Mouse (Mus musculus): Measurements from ENCODE around the gene Nudt5.

Gene Nudt5

DNA sequence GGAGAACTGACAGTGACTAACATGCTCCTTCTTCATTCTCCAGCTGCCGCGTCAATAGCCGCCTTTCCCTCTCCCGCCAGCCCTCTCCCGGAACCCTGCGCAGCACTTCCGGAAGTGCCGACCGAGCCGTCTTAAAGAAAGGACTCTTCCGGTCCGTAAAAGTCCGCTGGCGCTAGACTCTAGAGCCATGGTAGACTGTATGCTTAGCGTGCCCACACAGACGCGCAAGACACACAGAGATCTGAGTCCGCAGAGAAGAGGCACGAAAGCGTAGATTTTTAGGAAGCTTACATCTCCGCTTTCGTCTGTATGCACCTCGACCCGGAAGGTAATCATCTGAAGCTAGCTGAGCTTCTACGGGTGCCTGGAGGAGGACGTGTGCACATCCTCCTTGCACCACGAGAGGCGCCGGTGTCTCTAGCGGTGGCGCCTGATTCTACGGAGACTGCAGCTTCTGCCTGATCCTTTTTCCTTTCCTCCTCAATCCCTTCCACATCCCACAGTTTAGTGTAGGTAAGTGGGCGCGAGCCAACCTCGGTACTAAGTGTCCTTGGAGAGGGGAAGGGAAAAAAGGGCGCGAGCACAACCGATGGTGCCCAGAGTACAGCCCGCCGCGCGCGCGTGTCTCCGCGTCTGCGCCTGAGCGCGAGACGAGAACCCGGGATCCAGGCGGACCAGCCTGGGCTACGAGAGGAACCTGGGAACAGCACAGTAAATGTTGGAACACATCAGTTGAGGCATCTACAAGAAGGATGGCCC lies at the start of gene Nudt5, which contains the start of gene Cdc123:
TSS of gene Nudt5 (plus strand) at position 147 of the 759 bp plus-strand sequence.
TSS of gene Cdc123 (minus strand) at position 292 of the 759 bp plus-strand sequence.
- DNase-seq = peak; percentile 96

- no peak for DNase-seq
Measured at GRCm38 (mm10) chr2:5797816-5798672, 46.8 kb upstream of the Nudt5 start.

GRCm38 (mm10) chr2:5801182-5801640 lies 43.6 kb upstream of the Nudt5 start:
- no peak for DNase-seq

- DNase-seq = no peak
Measured at GRCm38 (mm10) chr2:5801927-5802590, 42.8 kb upstream of the Nudt5 start.

DNA sequence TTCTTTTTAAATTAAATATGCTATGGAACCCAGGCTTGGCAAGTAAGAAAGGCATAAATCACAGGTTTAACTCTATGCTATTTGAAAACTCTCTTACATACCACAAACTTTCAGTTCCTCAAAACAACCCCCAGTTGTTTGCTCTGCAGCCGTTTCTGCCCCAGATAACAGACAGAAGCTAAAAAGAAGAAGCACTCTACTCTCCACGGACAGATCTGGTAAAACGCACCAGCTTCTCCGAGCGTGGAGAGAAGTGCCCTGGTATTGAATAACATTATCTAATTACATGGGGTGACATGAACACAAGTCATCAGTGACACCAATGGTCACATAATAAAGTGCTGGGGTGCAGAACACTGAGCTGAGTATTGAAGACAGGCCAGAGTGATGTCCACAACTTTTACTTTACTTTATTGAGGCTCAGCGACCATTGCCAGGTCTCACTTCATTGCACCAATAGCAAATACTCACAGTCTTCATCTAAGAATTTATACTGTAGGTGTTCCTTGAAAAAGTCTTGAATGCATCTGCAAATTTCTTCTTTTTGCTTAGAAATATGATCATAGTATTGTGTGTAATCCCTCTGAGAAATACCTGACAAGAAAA lies 40.3 kb upstream of the Nudt5 start:
- DNase-seq = no peak

- DNase-seq = no peak
Measured at GRCm38 (mm10) chr2:5805228-5805627, 39.6 kb upstream of the Nudt5 start.

GRCm38 (mm10) chr2:5806201-5806600 lies 38.6 kb upstream of the Nudt5 start:
- DNase-seq = peak; percentile 41

DNA sequence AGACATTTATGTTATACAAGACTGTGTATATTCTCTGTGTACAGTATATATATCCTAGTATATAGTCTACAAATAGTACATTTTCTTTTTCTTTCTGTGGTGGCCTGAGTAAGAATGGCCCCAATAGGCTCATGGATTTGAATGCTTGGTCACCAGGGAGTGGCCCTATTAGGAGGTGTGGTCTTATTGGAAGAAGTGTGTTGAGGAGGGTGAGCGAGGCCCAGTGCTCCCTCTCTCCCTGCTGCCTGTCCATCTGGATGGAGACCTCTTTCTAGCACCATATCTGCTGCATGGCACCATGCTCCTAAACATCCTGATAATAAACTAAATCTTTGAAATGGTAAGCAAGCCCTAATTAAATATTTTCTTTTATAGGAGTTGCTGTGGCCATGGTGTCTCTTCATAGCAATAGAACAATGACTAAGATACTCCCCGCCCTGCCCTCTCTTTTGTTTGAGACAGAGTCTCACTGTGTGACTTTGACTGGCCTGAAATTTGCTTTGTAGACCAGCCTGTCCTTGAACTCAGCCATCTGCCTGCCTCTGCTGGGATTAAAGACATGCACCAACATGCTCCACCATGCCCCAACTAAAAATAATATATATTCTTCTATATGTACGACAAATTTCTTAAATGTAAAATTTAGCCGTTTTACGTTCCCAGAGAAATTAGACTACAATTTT lies 34.6 kb upstream of the Nudt5 start:
- no peak for DNase-seq

DNA sequence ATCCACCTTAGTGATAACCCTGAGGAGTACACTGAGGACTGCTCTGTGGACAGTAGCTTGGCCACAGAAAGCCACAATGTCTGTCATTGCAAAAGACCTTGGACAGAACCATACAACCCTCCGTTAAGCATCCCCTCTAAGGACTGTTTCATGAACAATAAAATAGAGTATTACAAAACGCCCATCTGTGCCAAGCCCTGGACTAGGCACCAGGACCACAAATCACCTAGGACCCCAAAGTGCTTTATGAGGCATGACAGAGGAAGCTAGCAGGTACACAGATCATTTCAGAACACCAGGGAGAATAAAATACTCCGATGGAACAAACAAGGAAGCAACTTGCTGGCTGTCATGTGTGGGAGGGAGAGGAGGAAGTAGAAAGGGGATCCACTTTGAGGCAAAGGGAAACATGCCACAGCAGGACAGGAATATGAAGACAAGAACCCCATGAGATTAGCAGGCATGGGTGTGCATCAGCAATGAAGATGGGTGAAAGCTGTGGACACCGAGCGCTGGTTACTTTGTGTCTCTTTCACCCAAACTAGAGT lies 33.5 kb upstream of the Nudt5 start:
- DNase-seq = no peak

GRCm38 (mm10) chr2:5821264-5821663 lies 23.6 kb upstream of the Nudt5 start:
- no peak for DNase-seq

DNA sequence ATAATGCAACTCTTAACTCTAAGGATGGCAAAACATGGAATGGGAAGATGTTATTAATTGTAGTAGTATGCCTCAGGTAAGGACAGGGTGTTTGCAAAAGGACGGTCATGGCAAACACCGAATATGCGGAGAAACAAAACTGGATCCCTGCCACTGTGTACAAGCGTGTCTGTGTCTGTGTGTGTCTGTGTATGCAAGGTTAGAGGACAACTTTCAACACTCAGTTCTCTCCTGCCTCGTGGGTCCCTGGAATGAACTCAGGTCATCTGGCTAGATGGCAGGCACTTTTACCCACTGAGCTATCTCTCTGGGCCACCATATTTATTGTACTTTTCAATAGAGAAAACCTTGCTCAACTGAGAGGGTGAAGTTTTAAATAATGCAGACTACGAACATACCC lies 22.4 kb upstream of the Nudt5 start:
- DNase-seq = no peak

GRCm38 (mm10) chr2:5824213-5824612 lies 20.6 kb upstream of the Nudt5 start:
- DNase-seq = peak; percentile 38

DNA sequence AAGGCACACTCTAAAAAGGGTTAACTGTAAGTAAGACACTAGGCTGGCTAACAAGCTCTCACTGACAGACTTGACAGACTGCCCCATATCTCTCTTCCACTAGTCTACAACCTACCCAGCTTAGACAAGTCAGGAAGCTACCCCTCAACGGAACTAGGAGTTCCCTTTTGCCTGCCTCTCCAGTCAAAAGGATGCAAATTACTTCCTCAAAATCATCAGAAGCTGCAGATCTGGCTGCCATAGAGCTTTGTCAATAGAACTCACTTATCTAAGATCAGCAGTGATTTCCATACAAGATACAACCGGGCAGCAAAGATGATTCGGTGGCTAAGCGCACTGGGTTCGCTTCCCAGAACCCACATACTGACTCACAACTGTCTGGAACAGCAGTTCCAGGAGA lies 20.1 kb upstream of the Nudt5 start:
- DNase-seq = no peak

DNA sequence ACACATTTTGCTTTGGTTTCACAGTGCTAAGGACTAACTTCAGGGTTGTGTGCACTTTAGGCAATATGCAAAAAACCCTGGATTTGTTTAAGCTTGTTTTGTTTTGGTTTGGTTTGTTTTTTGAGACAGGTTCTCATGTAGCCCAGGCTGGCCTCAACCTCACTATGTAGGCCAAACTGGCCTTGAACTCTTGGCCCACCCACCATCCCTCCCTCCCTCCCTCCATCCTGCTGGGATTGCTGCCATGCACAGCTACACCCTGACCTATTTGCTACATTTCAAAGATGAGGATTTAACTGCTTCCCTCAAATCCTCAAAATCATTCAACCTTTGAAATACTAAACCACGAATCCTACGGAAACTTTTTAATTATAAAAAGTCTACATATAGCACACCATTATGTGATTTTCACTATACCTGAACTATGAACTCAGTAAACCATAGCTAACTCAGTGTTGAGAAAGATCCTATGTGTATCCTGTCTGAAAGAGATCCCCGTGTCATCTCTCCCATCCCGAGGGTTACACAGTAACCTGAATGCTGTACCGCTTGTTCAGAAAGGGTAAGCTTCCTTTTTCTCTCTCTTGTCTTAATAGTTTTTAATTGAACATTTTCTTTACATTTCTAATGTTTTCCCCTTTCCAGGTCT lies 19.4 kb upstream of the Nudt5 start:
- DNase-seq = no peak

GRCm38 (mm10) chr2:5840815-5841214 lies 4.0 kb upstream of the Nudt5 start:
- DNase-seq = no peak

DNA sequence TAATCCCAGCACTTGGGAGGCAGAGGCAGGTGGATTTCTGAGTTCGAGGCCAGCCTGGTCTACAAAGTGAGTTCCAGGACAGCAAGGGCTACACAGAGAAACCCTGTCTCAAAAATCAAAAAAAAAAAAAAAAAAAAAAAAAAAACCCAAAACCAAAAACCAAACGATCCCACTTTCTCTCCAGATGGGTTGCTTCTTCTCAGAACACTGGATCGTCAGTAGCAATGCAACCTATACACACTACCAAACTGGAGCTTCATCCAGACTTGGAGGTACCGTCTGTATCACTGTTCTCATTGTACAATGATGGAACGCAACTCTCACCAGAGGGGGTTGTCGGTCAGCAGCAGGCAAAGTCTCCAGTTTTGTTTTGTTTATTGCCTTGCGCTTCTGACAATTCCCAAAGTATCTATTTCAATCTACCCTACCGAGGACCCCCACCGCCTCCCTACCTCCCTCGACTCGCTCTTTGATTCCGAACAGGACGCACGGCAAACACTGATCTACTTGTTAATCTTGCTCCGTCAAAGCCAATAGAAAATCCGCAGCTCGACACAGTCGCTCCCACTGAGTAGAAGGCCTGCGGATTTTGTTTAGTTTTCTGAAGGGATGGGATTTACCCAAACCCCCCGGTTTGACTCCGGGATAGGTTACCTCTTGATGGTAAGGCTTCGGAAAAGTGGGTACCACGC lies 492 bp upstream of the Nudt5 start:
- no peak for DNase-seq

DNA sequence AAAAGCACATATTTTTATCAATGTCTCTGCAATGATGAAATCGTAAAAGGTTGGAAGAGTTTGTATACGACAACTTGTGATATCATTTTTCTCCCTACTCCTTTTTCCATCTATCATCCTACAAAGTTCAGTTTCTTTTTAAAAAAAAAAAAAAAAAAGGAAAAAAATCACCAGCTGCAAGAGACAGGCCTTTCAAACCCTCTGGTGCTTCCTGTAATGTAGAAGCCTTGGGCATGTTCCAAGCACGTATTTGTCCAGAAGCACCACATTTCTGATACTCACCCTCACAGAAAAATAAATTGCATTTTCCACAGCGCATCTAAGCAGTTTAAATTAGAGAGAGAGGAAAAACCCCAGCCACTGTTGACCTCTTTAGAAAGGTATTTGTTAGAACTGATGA lies 1.0 kb downstream of the Nudt5 start:
- DNase-seq = no peak

DNA sequence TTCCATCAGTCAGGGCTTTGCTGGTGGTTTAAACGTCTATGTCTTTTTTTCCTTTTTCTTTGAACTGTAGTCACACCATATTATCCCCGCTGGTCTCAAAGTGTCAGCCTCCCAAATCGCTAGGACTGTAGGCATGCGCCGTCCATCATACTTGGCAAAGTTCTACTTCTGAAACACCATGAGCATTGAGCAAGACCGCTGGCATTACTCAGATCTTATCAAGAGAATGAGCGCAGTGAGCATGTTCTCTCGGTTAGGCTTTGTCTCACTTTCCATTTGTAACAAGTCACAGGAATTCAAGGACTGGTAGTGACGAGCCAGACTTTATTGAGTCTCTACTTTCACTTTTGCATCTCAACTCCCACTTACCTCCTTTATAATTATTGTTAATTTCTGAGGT lies 6.3 kb downstream of the Nudt5 start:
- no peak for DNase-seq

DNA sequence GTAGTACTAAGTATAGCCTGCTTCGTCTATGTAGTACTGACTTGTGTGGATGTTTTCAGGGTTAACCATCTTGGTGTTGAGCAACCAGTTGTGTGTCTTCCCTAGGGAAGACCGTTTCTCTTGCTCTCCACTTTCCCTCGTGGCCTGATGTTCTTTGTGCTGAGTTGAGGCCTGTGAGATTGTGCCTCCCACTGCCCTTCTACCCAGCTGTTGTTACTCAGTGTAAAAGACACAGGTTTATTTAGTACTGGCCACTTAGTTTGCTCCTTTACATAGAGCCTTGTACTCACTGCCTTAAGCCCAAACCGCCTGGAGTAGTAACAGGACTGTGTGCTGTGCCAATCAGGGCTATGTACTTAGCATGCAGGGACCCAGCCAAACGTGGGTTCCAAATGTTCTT lies 7.0 kb downstream of the Nudt5 start:
- no peak for DNase-seq

DNA sequence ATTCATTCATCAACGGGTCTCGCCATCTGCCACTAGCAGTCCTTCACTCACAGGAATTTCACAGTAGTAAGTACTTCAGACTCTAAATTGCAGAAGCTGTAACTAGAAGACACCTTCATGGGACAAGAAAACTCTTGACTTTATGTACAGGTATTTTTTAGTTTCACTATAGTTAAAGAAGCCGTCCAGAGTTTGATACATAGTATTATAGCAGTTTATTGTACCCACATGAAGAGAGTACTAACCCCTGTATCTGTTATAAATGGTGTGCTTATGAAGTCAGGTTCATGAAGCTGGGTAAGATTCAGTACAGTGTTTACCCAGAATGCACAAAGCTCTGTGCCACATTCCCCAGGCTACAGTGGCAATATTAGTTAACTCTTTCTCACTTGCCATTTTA lies 18.0 kb downstream of the Nudt5 start, which contains the start of gene Gm13199:
TSS of gene Gm13199 (minus strand) at position 101 of the 400 bp plus-strand sequence.
- DNase-seq = no peak

- no peak for DNase-seq
Measured at GRCm38 (mm10) chr2:5867681-5868080, 22.9 kb downstream of the Nudt5 start.

All from embryo, embryonic 11 days (tissue).